Mouse (Mus musculus) left cerebral cortex, postnatal 4 days (tissue): ENCODE results near the gene Hist1h2ao. TPM values are rescaled to one million over a fixed set of nuclear protein-coding genes. Genes with fewer than 3 reads are reported as not detected.
A peak's percentile ranks its signal among the peaks of the same experiment; 100 is the strongest.
"Not testable (repeated sequence)": the region's sequence is repeated elsewhere in the genome, so short reads cannot be mapped to it uniquely, and the experiment has no call there.

ENCODE experiments used
- DNase-seq: peaks from one replicate; pipeline ENCODE4 v3.0.0-alpha.2; 2022
- intact Hi-C: fragments of 180-260 bp; cut with DNase I; formaldehyde crosslinking; loops from one replicate; pipeline ENCODE4 v1.15.1; 2025
- total RNA-seq, 2 experiments: library from RNA; stranded (reverse); gene quantifications; 2 replicates each; pipeline ENCODE4 v1.2.3; 2021

Hist1h2ao gene
- total RNA-seq = not detected

GRCm38 (mm10) chr13:21810073-21810472, at the start of gene Hist1h2ao, which contains the start of gene Hist1h2bq:
Hist1h2ao (plus strand) TSS chr13:21810465.
Hist1h2bq (minus strand) TSS chr13:21810197.
- DNase-seq, intact Hi-C loops: not testable (repeated sequence)

- intact Hi-C loops = no loop called here
- peak; percentile 64 for DNase-seq
Measured at GRCm38 (mm10) chr13:21778814-21779766, 31.2 kb upstream of the Hist1h2ao start.

GRCm38 (mm10) chr13:21779767-21780731, 30.2 kb upstream of the Hist1h2ao start, which contains the start of gene Hist1h1b:
Hist1h1b (minus strand) TSS chr13:21780625.
- peak; percentile 65 for DNase-seq
- intact Hi-C loops = no loop called here

DNA sequence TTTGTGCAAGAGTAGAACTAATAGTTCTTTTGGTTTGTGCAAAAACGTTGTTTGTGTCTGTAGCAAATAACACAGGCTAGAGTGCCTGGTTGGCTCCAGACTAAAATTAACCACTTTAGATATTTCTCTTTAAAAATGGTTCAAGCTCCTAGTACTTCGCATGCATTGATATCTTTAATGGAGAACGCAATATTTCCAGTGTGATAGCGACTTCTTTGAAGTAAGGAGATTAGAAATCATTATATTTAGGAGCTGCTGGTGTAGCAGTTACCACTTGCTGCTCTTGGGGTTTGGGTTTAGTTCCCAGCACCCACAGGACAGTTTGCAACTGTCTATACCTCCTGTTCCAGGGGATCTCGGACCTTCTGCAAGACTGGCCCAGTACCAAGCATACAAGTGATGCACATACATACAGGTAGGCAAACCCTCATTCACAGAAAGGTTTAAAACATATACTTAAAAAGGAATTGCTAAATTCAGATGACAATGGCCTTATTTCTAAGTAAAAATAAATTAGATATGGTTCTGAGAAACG, 29.2 kb upstream of the Hist1h2ao start:
- intact Hi-C loops = no loop called here
- DNase-seq = no peak

DNA sequence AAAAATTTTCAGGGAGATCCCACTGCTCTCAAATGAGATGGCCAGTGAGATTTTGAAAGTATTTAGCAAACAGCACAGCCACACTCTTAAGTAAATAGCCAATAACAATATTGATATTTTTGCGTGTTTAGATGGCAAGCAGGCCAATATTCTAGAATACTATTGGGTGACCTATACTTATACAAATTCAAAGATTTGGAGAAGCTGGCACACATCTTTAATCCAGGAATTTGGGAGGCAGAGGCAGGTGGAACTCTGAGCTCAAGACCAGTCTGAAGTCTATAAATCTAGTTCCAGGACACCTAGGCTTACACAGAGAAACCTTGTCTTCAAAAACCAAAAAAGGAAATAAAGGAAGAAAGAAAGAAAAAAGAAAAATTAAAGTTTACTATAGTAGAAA, 28.6 kb upstream of the Hist1h2ao start:
- DNase-seq = no peak
- intact Hi-C loops = no loop called here

DNA sequence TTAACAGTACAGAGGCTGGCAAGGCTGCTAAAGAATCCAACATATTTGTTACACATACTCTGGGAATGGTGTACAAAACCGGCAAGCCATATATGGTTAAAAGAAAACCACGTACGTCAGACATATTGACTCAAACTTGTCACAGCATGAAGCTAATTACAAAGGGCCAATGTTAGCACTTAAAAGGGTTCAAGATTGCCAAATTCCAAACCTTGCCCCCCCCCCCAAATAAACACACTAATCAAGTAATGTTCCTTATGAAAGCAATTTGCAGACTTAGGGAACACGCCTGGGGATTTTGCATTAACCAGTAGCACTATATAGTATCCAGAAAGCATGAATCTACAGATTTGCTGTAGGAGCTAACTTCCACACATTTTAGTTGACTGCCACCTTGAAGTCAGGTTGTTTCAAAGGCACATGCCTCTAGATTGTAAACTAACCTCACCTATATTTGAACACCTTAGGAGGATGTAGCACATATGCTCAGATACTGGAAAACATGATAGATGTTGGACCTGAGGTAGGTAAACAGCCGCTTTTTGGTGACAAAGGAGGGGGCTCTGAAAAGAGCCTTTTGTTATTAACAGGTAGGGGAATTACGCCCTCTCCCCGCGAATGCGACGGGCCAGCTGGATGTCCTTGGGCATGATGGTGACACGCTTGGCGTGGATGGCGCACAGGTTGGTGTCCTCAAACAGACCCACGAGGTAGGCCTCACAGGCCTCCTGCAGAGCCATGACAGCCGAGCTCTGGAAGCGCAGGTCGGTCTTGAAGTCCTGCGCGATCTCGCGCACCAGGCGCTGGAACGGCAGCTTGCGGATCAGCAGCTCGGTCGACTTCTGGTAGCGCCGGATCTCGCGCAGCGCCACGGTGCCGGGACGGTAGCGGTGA, 27.7 kb upstream of the Hist1h2ao start:
- intact Hi-C loops, DNase-seq: not testable (repeated sequence)

DNA sequence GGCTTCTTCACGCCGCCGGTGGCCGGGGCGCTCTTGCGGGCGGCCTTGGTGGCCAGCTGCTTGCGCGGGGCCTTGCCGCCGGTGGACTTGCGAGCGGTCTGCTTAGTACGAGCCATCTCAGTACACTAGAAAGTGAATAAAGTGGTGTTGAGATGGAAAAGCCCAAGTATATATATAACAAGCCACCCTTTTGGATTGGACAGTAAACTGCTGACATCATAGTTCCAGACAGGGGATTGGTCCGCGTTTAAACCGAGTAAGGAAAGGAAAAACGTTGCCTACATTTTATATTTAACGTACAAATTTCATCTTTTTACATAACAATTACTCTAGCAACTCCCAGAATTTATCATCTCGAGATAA, 27.0 kb upstream of the Hist1h2ao start, which contains the start of gene Hist1h3i:
TSS of gene Hist1h3i (minus strand) at position 116 of the 363 bp plus-strand sequence.
- intact Hi-C loops = no loop called here

GRCm38 (mm10) chr13:21783734-21784161, 26.5 kb upstream of the Hist1h2ao start:
- intact Hi-C loops = no loop called here
- DNase-seq = peak; percentile 35

More for the DNA sequence above, 27.0 kb upstream of the Hist1h2ao start, which contains the start of gene Hist1h3i:
- peak; percentile 27 for DNase-seq

- intact Hi-C loops = no loop called here
- no peak for DNase-seq
Measured at GRCm38 (mm10) chr13:21784311-21784710, 26.0 kb upstream of the Hist1h2ao start.

- no peak for DNase-seq
- intact Hi-C loops = no loop called here
Measured at GRCm38 (mm10) chr13:21786189-21786898, 23.9 kb upstream of the Hist1h2ao start.

GRCm38 (mm10) chr13:21786899-21787629, 23.2 kb upstream of the Hist1h2ao start, which contains the start of the genes Hist1h2an and Hist1h2bp:
Hist1h2an (minus strand) TSS chr13:21787218.
Hist1h2bp (plus strand) TSS chr13:21787461.
- intact Hi-C loops = not testable (repeated sequence)

GRCm38 (mm10) chr13:21787760-21788593, 22.3 kb upstream of the Hist1h2ao start:
- intact Hi-C loops = no loop called here
- no peak for DNase-seq

More at GRCm38 (mm10) chr13:21786899-21787629, 23.2 kb upstream of the Hist1h2ao start, which contains the start of the genes Hist1h2an and Hist1h2bp:
- peak; percentile 81 for DNase-seq

DNA sequence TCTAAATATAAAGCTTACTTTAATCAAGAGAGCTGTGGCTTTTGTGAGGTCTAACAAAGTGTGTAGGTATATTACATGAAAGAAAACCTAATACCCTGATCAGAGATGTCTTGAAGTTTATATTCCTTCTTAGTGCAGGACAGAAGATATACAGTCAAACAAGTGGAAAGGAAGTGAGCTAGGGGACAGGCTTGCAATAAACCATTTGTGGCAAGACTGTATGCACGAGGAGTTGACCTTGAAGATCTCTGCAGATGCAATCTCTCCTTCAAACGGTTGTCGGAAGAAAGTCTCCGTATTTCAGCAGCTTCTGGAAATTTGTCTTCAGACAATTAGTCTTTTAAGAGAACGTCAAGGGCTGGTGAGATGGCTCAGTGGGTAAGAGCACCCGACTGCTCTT, 20.3 kb upstream of the Hist1h2ao start:
- intact Hi-C loops = no loop called here
- no peak for DNase-seq

DNA sequence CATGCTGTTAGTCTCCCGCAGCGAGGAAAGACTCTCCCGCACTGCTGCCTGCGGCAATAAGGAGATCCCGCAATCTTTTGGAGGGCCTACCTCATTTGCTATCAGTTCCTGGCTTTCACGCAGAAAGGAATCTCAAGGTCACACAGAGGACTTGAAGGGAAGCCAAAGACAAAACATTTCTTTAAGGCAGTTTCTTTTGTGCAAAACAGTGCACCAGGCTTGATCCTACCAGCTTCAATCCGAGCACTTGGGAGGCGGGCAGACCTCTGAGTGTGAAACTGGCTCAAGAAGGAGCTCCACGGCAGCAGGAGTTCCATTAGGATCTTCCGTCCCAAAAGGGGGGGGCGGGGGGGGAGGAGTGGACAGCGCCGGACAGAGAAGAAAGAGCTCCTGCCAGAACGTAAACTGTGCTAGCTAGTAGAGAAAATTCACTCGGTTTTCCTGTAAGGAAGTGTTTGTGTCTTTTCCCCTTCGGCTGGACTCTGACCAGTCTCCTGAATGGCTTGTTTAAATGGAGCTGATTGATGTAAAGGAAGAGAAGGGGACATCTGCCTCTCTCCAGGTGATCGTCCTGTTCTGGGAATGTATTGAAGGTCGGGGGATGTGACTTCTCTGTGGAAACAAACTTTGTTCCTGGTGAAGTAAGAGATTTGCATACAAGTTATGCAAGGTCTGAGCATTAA, 19.5 kb upstream of the Hist1h2ao start:
- DNase-seq = peak; percentile 19
- intact Hi-C loops = no loop called here

- DNase-seq = no peak
- intact Hi-C loops = no loop called here
Measured at GRCm38 (mm10) chr13:21795584-21795983, 14.7 kb upstream of the Hist1h2ao start.

DNA sequence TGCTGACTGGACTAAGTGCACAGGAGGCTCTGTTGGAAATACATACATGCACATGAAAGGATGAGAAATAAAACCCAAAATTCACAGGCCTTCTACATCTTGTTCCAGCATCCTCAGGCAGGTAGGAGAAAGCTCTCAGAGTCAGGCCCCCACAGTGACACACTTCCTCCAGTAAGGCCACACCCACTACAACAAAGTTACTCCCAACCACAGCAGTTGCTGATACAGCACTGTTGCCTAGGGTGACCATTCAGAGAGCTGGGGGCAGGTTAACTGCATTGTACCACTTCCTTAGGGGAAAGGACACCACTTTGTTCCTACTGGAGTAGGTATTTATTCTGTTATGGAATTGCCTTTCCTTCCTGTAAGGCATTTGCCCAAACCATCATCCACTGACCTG, 13.1 kb upstream of the Hist1h2ao start:
- DNase-seq, intact Hi-C loops: not testable (repeated sequence)
